Mouse (Mus musculus) megakaryocyte progenitor cell, adult 5-6 weeks (primary cell): ENCODE results near the gene Lbx1. TPM values are rescaled to one million over a fixed set of nuclear protein-coding genes. Genes with fewer than 3 reads are reported as not detected.

ENCODE experiments used
- ATAC-seq: replicated peaks from 2 replicates; pipeline ENCODE4 v1.8.0; 2016; ENCODE audit warnings: mild to moderate bottlenecking, moderate TSS enrichment, inconsistent platforms; ENCODE audit not compliant: poor library complexity
- total RNA-seq, 2 experiments: library from RNA; stranded (forward) in 1 of 2; stranded (reverse) in 1 of 2; fragments of 157-497, 149-512 nt in 1 of 2; fragments of 200-1000 nt in 1 of 2; gene quantifications; 2 replicates each; pipeline versions ENCODE4 v1.2.3 to v1.2.4; 2015 to 2017

Gene Lbx1
- total RNA-seq (2015) = not detected in 2 replicates
- not detected in 2 replicates for total RNA-seq (2017)

GRCm38 (mm10) chr19:45235766-45236362 is at the start of gene Lbx1:
Gene Lbx1 (minus strand): TSS chr19:45235812.
- no peak for ATAC-seq

- ATAC-seq = peak; percentile 57
These were observed 47.7 kb upstream of the Lbx1 start for GRCm38 (mm10) chr19:45283302-45283701.

DNA sequence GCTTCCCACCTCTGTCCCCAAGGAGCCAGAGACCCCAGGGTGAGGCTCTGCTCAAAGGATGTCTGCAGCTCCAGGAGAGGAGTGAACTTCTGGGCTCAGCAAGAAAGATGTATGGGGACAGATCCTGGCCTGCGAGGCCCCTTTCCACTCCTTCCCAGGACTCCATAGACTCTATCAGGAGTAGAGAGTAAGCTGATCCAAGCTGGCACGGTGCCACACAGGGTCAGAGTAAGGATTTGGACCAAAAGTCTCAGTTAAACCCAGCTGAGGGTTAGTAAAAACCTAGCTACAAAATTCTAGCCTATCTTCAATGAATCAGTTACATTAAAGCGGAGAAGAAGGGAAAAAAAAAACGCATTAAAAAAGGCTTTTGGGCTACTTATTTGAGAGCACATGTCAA is 40.6 kb upstream of the Lbx1 start:
- no peak for ATAC-seq

DNA sequence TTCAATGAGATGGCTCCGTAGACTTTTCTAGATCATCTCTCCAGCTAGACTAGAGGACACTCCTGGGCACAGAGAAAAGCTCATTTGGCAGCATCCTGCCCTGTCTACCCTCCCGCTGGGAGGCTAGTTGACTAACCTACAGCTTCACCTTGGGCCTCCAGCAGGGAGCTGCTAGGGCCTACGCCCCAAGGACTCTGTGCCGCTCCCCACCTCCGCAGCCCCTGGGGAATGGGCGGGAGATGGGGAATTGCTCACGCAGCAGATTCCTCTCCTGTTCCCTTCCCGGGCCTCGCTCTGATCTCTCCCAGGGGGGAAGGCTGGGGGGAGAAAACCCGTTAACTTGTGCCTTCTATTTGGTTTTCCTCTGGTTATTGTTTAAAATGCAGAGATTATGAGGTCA is 36.4 kb upstream of the Lbx1 start:
- no peak for ATAC-seq

DNA sequence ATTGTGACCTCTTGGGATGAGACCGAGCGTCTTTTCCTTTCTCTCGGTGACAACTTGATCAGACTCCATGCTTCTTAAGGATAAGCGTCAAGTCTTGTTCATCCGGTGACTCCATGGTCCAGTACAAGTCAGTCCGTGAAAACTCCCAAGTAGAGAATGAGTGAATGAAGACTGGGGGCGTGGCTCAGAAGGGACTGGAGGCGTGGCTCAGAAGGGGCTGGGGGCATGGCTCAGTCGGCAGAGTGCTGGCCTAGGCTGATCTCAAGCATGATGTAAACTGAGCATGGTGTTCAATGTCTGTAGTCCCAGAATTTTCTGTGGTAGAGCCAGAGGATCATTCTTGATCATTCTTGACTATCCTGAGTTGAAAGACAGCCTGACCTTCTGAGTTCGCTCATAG is 27.4 kb upstream of the Lbx1 start:
- ATAC-seq = no peak

GRCm38 (mm10) chr19:45257414-45258326 is 22.1 kb upstream of the Lbx1 start:
- ATAC-seq = peak; percentile 75

- no peak for ATAC-seq
These were observed 19.2 kb upstream of the Lbx1 start for GRCm38 (mm10) chr19:45254806-45255205.

- no peak for ATAC-seq
These were observed 16.8 kb upstream of the Lbx1 start for GRCm38 (mm10) chr19:45252436-45252835.

DNA sequence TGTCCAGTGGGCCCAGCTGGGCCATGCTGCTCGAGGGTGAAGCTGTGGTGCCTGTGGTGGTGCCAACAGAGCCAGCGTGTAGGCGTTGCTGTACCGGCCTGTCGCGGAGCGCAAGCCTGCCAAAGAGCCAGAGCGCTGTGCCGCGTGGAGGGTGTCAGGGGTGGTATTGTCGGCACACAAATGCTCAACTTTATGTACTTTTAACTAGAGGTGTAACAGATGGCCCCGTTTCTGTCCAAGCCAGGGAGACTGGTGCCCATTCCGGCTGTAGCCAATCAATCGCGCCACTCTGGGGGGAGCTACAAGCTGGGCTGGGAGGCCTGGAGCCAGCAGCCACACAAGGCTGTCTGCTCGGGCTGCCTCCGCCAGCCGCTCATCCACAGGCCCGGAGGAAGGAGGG is 13.1 kb upstream of the Lbx1 start:
- ATAC-seq = no peak

- ATAC-seq = peak; percentile 89
These were observed 8.5 kb upstream of the Lbx1 start for GRCm38 (mm10) chr19:45243918-45244700.

DNA sequence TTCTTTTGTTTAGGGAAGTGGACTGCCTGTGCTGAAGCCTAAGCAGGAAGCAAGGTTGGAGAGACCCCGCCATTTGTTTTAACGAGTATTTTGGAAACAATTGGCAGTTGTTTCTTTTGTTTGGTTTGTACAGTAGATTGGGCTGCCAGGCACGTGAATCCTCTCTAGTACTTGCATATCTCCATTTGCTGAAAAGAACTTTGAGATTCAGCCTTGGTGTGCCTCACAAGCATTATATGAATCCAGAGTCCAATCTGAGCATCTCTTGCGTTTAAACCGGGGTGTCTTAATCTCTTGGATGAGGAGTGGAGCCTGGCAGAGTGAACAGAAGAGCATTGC is 7.6 kb upstream of the Lbx1 start:
- no peak for ATAC-seq

- peak; percentile 63 for ATAC-seq
These were observed 7.0 kb upstream of the Lbx1 start for GRCm38 (mm10) chr19:45242348-45243263.

DNA sequence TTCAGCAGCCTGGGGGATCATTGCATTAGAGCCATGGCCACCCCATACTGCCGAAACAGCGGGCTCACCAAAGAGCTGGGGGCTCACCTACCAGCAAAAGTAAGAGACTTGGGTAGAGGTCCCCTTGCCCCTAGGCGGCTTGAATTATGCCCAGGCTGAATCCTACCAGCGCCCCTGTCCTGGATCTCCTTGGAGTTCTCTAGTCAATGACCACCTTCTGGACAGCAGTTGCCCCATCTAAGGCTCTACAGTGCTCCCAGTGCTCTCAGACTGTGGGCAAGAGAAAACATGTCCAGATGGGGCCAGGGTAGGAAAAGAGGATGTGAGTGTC is 6.4 kb upstream of the Lbx1 start:
- ATAC-seq = no peak

DNA sequence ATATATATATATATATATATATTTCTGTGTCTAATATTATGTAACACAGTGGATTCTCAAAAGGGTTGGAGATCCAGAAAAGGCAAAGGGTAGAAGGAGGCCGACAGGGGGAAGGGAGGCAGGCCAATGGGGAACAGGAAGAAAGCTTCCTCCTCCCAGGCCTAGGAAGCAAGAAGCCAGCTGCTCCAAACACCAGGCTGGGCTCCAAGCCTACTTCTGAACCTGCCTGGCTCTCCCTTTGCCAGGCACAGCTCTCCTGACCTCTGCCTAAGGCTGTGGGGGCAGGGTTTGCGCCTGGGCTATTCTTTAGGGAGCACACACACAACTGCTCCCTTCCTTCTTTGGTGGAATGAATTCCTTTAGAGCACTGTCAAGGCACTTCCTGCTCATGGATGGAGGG is 4.4 kb upstream of the Lbx1 start:
- no peak for ATAC-seq

DNA sequence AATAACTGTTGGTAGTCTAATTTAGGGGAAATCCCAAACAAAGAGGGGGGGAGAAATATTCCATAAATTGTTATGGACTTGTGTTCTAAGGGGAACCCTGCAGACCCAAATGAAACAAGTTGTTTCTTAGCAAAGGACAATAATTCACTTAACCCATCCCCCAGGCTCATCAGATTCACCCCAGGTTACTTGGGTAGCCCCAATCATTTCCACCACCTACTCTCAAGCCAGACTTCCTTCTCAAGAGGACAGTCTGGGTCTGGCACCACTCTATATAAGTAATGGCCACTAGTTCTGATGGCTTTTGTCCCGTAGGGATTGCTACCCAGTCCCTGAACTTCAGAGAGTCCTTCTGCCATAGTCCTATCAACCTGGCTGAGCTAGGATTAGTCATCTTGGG is 3.6 kb upstream of the Lbx1 start:
- no peak for ATAC-seq

DNA sequence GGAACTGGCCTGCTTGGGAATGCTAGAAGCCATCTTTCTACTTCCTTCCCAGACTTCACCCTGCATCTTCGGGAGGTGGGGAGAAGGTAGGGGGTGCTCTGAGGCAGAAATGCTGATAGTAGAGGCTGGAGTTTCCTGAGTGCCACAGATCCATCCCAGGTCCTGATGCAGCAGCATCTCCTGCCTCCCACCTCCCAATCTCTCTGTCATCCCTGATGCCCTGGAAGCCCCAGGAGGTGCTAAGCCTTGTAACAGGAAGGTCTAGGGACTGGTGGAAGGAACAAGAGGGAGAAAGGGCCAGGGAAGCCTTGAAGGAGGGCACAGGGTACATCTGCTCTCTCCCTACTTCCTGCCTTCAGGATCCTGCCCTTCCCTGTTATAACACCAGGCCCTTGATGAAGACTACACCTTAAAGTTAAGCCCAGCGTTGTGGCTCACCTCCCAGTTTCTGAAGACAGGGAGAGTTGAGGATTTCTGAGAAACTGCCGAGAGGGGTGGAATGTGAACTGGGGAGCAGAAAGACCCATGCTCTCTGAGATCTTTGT is 2.1 kb upstream of the Lbx1 start:
- ATAC-seq = no peak

DNA sequence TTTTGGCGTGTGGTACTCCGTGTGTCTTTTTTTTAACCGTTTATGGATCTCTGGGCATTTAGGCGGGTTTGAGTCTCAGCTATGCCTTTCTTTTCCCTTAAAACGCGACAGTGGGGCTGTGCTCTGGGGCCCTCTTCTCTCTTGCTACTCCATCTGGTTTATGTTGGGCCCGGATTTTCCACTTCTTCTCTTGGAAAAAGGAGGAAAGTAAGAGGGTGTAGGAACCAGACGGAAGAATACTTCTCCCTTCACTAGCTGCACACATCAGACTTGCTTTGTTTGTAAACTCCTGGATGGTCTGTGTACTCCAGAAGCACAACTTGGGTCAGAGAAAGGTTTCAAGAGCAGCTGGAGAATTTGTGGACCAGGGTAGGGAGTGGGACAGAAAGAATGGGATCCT is 1.5 kb upstream of the Lbx1 start:
- ATAC-seq = no peak

- ATAC-seq = peak; percentile 60
These were observed 841 bp upstream of the Lbx1 start for GRCm38 (mm10) chr19:45236363-45236942.

GRCm38 (mm10) chr19:45235331-45235741 is 276 bp downstream of the Lbx1 start:
- no peak for ATAC-seq

GRCm38 (mm10) chr19:45234771-45235231 is 811 bp downstream of the Lbx1 start:
- no peak for ATAC-seq
